Mouse (Mus musculus): Measurements from ENCODE around the gene Arap1. TPM values are rescaled to one million over a fixed set of nuclear protein-coding genes. Genes with fewer than 3 reads are reported as not detected.

Gene Arap1
- polyA plus RNA-seq, 1 experiment: 24.7 TPM

DNA sequence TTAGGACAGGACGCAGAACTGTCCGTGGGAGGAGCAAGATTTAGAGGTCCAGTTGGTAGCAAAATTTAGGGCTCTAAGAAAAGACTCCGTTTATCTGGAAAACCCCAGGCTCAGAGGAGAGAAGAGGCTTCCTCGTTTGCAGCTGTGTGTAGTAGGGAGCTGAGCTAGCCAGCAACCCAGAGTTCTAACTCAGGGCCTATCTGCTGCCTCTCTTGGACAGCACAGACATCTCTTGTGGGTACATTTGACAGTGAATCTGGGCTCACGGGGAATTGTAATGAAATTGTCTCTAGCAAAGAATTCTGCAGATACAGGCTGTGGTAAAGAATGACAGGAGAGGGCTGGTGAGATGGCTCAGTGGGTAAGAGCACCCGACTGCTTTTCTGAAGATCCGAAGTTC, 45.2 kb upstream of the Arap1 start:
- TF ChIP-seq USF1 (IDR thresholded peaks at IDR 0.05; ENCODE audit: low read depth): no peak
- no peak for TF ChIP-seq SRF (IDR thresholded peaks at IDR 0.05; ENCODE audit: control insufficient read depth, insufficient read length, low read depth)
- TF ChIP-seq TCF12 (IDR thresholded peaks at IDR 0.05; ENCODE audit: insufficient read depth, poor library complexity, severe bottlenecking): no peak
- no peak for TF ChIP-seq TCF3 (IDR thresholded peaks at IDR 0.05; ENCODE audit: insufficient read length, low read depth)
- no peak for TF ChIP-seq REST (IDR thresholded peaks at IDR 0.05; ENCODE audit: insufficient read depth, insufficient read length)
- no peak for TF ChIP-seq POLR2A (IDR thresholded peaks at IDR 0.05; ENCODE audit: insufficient read length, low read depth)
- no peak for TF ChIP-seq MYOG (IDR thresholded peaks at IDR 0.05; ENCODE audit: control insufficient read depth in 1 of 3, insufficient read depth in 1 of 3, insufficient read length in 2 of 3, low read depth in 2 of 3)
- no peak for TF ChIP-seq E2F4 (IDR thresholded peaks at IDR 0.05; ENCODE audit: insufficient read depth)
- no peak for TF ChIP-seq CEBPB (IDR thresholded peaks at IDR 0.05; ENCODE audit: insufficient read depth, poor library complexity, severe bottlenecking)
- no peak for TF ChIP-seq MYOD1 (IDR thresholded peaks at IDR 0.05; ENCODE audit: control insufficient read depth in 1 of 3, insufficient read length in 2 of 3, low read depth in 2 of 3)
- TF ChIP-seq MAX (IDR thresholded peaks at IDR 0.05; ENCODE audit: low read depth): no peak
- TF ChIP-seq POLR2AphosphoS2 (IDR thresholded peaks at IDR 0.05; ENCODE audit: insufficient read length, low read depth): no peak
- peak overlapping the region; percentile 81 for H3K4me3 ChIP-seq
- peak overlapping the region; percentile 79 for H3K4me2 ChIP-seq (ENCODE audit: low read depth)

DNA sequence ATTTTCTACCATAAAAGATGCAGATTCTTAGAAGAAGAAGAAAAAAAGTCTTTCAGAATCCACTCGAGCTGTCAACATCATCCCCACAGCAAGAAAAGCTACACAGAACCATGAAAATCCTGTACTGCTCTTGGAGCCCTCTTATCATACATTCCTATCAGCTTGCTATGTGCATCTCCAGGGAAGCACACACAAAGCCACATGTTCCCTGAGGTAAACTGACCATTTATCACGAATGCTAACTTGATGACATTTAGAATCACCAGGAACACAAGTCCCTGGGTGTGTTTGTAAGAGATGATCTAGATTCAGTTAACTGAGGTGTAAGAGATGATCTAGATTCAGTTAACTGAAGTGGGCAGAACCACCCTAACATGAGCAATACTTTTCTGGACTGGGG, 41.0 kb upstream of the Arap1 start:
- Histone ChIP-seq H3K4me3 (no peak overlapping the region), H3K79me2 (ENCODE audit: control insufficient read depth, insufficient read depth) (no peaks in the 10 kb centered on the region), H3ac (ENCODE audit: control insufficient read depth, insufficient read length) (no peak overlapping the region), H3K36me3 (ENCODE audit: control insufficient read depth, insufficient read depth) (no peaks in the 10 kb centered on the region), H3K4me2 (ENCODE audit: low read depth) (no peak overlapping the region), H3K27me3 (ENCODE audit: control insufficient read depth, insufficient read depth, insufficient read length) (no peaks in the 10 kb centered on the region)
- TF ChIP-seq SRF (IDR thresholded peaks at IDR 0.05; ENCODE audit: control insufficient read depth, insufficient read length, low read depth): no peak
- no peak for TF ChIP-seq E2F4 (IDR thresholded peaks at IDR 0.05; ENCODE audit: insufficient read depth)
- no peak for TF ChIP-seq MYOD1 (IDR thresholded peaks at IDR 0.05; ENCODE audit: control insufficient read depth in 1 of 3, insufficient read length in 2 of 3, low read depth in 2 of 3)
- TF ChIP-seq POLR2A (IDR thresholded peaks at IDR 0.05; ENCODE audit: insufficient read length, low read depth): no peak
- no peak for TF ChIP-seq TCF3 (IDR thresholded peaks at IDR 0.05; ENCODE audit: insufficient read length, low read depth)
- TF ChIP-seq MYOG (IDR thresholded peaks at IDR 0.05; ENCODE audit: control insufficient read depth in 1 of 3, insufficient read depth in 1 of 3, insufficient read length in 2 of 3, low read depth in 2 of 3): no peak
- no peak for TF ChIP-seq REST (IDR thresholded peaks at IDR 0.05; ENCODE audit: insufficient read depth, insufficient read length)
- TF ChIP-seq POLR2AphosphoS2 (IDR thresholded peaks at IDR 0.05; ENCODE audit: insufficient read length, low read depth): no peak
- TF ChIP-seq MAX (IDR thresholded peaks at IDR 0.05; ENCODE audit: low read depth): no peak
- TF ChIP-seq TCF12 (IDR thresholded peaks at IDR 0.05; ENCODE audit: insufficient read depth, poor library complexity, severe bottlenecking): no peak
- no peak for TF ChIP-seq CEBPB (IDR thresholded peaks at IDR 0.05; ENCODE audit: insufficient read depth, poor library complexity, severe bottlenecking)
- TF ChIP-seq USF1 (IDR thresholded peaks at IDR 0.05; ENCODE audit: low read depth): no peak

More for the DNA sequence above, 45.2 kb upstream of the Arap1 start:
- no peak overlapping the region for H3ac ChIP-seq (ENCODE audit: control insufficient read depth, insufficient read length)
- peaks cover 9% of the 10 kb centered on the region for H3K79me2 ChIP-seq (ENCODE audit: control insufficient read depth, insufficient read depth)
- H3K36me3 ChIP-seq (ENCODE audit: control insufficient read depth, insufficient read depth): no peaks in the 10 kb centered on the region
- H3K27me3 ChIP-seq (ENCODE audit: control insufficient read depth, insufficient read depth, insufficient read length): no peaks in the 10 kb centered on the region

DNA sequence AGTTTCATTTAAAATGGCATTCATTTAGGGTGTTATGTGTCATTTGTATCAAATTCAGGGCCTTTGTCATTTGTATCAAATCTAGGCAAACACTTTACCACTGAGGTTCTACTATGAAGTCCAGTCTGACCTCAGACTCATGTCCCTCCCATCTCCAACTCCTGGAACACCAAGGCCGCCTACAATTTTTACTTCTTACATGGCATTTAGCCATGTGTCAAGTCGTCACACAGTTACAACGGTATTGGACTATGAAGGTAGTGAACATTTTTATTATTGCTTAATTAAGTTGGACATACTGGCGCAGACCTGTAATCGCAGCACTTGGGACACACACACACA, 37.9 kb upstream of the Arap1 start:
- no peaks in the 10 kb centered on the region for H3K36me3 ChIP-seq (ENCODE audit: control insufficient read depth, insufficient read depth)
- peak overlapping the region; percentile 33 for H3K4me3 ChIP-seq
- TF ChIP-seq USF1 (IDR thresholded peaks at IDR 0.05; ENCODE audit: low read depth) (no peak), POLR2A (IDR thresholded peaks at IDR 0.05; ENCODE audit: insufficient read length, low read depth) (no peak), TCF12 (IDR thresholded peaks at IDR 0.05; ENCODE audit: insufficient read depth, poor library complexity, severe bottlenecking) (no peak), TCF3 (IDR thresholded peaks at IDR 0.05; ENCODE audit: insufficient read length, low read depth) (no peak), MYOD1 (IDR thresholded peaks at IDR 0.05; ENCODE audit: control insufficient read depth in 1 of 3, insufficient read length in 2 of 3, low read depth in 2 of 3) (no peak), REST (IDR thresholded peaks at IDR 0.05; ENCODE audit: insufficient read depth, insufficient read length) (no peak), MYOG (IDR thresholded peaks at IDR 0.05; ENCODE audit: control insufficient read depth in 1 of 3, insufficient read depth in 1 of 3, insufficient read length in 2 of 3, low read depth in 2 of 3) (no peak), MAX (IDR thresholded peaks at IDR 0.05; ENCODE audit: low read depth) (no peak), SRF (IDR thresholded peaks at IDR 0.05; ENCODE audit: control insufficient read depth, insufficient read length, low read depth) (no peak), E2F4 (IDR thresholded peaks at IDR 0.05; ENCODE audit: insufficient read depth) (no peak), POLR2AphosphoS2 (IDR thresholded peaks at IDR 0.05; ENCODE audit: insufficient read length, low read depth) (no peak), CEBPB (IDR thresholded peaks at IDR 0.05; ENCODE audit: insufficient read depth, poor library complexity, severe bottlenecking) (no peak)
- peak overlapping the region; percentile 78 for H3K4me2 ChIP-seq (ENCODE audit: low read depth)
- H3ac ChIP-seq (ENCODE audit: control insufficient read depth, insufficient read length): no peak overlapping the region
- no peaks in the 10 kb centered on the region for H3K27me3 ChIP-seq (ENCODE audit: control insufficient read depth, insufficient read depth, insufficient read length)
- H3K79me2 ChIP-seq (ENCODE audit: control insufficient read depth, insufficient read depth): no peaks in the 10 kb centered on the region

DNA sequence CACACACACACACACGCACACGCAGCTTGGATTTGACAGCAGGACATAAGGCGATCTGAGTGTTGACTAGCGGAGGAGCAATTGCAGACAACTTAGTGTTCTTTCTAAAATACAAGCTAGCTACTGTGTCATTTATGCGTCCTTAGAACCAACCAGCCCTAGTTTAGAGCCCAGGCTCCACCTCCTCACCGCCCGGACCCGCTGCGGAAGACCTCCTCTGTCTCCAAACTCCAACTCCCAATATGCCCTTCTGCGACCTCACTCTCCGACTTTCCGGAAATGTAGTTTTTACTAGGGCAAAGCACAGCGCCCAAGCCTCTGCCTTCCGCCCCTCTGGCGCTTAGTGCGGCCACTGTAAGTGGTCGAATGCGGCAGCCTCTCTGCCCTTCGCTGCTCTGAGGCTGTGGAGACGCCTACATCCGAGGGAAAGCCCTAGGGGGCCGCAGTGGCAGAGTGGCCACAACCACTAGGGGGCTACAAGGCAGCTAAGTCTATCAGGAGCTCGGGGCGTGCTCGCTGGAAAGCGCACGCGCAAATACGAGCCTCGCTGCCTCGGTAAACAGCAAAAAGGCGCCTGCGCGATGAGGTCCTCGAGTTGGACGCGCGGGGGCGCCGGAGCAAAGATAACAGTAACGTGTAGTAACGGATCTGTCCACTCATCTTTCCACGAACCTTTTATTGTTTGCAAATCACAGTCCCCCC, 37.4 kb upstream of the Arap1 start:
- Histone ChIP-seq H3K27me3 (ENCODE audit: control insufficient read depth, insufficient read depth, insufficient read length) (no peaks in the 10 kb centered on the region), H3K79me2 (ENCODE audit: control insufficient read depth, insufficient read depth) (no peaks in the 10 kb centered on the region), H3K4me2 (ENCODE audit: low read depth) (peak overlapping the region; percentile 78), H3K4me3 (peak overlapping the region; percentile 33), H3ac (ENCODE audit: control insufficient read depth, insufficient read length) (peak overlapping the region; percentile 8), H3K36me3 (ENCODE audit: control insufficient read depth, insufficient read depth) (no peaks in the 10 kb centered on the region)
- no peak for TF ChIP-seq MYOD1 (IDR thresholded peaks at IDR 0.05; ENCODE audit: control insufficient read depth in 1 of 3, insufficient read length in 2 of 3, low read depth in 2 of 3)
- no peak for TF ChIP-seq USF1 (IDR thresholded peaks at IDR 0.05; ENCODE audit: low read depth)
- no peak for TF ChIP-seq MYOG (IDR thresholded peaks at IDR 0.05; ENCODE audit: control insufficient read depth in 1 of 3, insufficient read depth in 1 of 3, insufficient read length in 2 of 3, low read depth in 2 of 3)
- no peak for TF ChIP-seq REST (IDR thresholded peaks at IDR 0.05; ENCODE audit: insufficient read depth, insufficient read length)
- no peak for TF ChIP-seq MAX (IDR thresholded peaks at IDR 0.05; ENCODE audit: low read depth)
- TF ChIP-seq TCF3 (IDR thresholded peaks at IDR 0.05; ENCODE audit: insufficient read length, low read depth): no peak
- TF ChIP-seq POLR2A (IDR thresholded peaks at IDR 0.05; ENCODE audit: insufficient read length, low read depth): peak; percentile 24
